Mouse (Mus musculus): ENCODE results near the gene Smyd3. TPM values are rescaled to one million over a fixed set of nuclear protein-coding genes. Genes with fewer than 3 reads are reported as not detected.
A peak's percentile ranks its signal among the peaks of the same experiment; 100 is the strongest.

Smyd3 gene
- total RNA-seq, 2 experiments from 2014 or later, result 4.3 to 5.1 TPM

DNA sequence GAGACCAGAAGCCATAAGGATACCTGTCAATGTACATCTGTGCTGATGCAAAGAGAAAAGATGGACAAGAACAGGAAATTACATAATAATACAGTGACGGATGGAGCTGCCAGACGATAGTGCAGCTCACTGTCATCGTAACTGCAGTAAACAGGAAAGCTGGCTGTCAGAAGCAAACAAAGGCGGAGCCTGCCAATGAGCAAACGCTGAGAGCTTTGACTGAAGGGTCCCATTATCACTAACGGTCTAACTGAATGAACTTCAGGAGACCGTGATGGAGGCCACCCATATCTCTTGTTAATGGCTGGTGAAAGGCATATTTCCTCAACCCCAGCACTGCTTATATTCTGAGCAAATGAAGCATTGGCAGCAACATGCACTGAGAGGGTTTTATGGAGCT, 409.1 kb downstream of the Smyd3 start:
- no peak for DNase-seq
- intact Hi-C loops (cut with DNase I; ENCODE audit: low total_unique reads), result loop anchor here (5.0 kb wide), 1 partner anchor 96 kb away; no protein-coding TSS in a partner anchor

DNA sequence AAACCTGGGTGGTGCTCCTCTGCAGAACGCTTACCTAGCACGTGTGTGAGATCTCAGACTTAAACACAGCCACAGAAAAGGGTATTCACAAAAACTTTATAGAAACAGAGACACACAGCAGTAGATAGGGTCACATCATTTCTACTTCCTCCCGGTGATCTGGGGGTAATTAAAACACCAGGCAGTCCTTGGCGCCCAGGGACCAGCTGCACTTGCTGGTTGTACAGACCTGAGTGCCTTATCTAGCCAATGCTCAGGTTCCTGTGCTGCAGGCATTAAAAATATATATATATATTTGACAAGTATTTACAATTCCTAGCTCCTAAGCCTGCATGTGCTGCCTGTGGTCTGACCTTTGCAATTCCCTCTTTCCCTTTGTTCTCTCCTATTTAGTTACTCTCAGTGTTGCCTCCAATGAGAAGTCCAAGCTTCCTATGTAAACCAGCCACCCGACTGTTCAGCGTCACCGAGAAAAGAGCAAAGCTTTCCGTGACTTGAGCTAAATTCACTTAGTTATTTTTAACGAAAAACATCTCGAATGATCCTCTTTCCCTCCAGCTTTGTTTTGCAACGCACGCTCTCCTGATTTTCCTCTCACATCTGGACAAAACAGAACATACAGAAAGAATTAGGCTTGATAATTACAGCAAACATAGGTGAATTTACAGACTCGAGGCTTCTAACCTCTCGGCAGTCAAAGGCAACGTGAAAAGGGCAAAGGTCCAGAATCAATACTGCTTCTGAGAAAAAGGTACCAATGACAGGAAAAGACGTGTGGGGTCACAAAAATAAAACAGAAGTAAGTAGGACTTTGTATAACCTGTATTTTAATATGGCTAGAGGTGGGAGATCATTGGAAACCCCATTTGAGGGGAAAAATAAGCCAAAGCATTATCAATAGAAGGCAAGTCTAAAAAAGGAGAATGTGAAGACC, 409.8 kb downstream of the Smyd3 start:
- intact Hi-C loops (cut with DNase I; ENCODE audit: low total_unique reads), result loop anchor here (5.0 kb wide), 1 partner anchor 96 kb away; no protein-coding TSS in a partner anchor
- no peak for DNase-seq

DNA sequence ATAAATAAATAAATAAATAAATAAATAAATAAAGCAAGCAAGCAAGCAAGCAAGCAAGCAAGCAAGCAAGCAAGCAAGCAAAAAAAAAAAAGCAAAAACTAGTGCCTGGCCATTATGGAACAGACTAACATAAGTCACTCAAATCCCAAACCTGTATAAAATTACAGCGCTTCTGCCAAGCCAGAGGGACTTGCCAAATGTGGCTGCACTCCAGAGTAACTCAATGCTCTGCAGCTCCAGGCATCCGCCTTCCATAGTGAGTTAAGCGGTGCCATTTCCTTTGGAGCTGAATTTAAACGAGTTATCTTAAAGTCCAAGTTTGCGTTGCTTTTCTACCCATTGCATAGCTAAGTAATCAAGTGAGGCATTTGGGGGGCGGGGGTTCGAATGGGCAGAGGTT, 410.6 kb downstream of the Smyd3 start:
- peak; percentile 61 for DNase-seq
- intact Hi-C loops (cut with DNase I; ENCODE audit: low total_unique reads), result loop anchor here (5.0 kb wide), 1 partner anchor 95 kb away; no protein-coding TSS in a partner anchor

- intact Hi-C loops (cut with DNase I; ENCODE audit: low total_unique reads), result loop anchor here (5.0 kb wide), 1 partner anchor 94 kb away; no protein-coding TSS in a partner anchor
- DNase-seq, result no peak
Measured at GRCm38 (mm10) chr1:179106702-179107145, 411.1 kb downstream of the Smyd3 start.

- no peak for DNase-seq
- intact Hi-C loops (cut with DNase I; ENCODE audit: low total_unique reads), result loop anchor here (5.0 kb wide), 1 partner anchor 94 kb away; no protein-coding TSS in a partner anchor
Measured at GRCm38 (mm10) chr1:179106103-179106701, 411.6 kb downstream of the Smyd3 start.

GRCm38 (mm10) chr1:179104447-179104846, 413.4 kb downstream of the Smyd3 start:
- intact Hi-C loops (cut with DNase I; ENCODE audit: low total_unique reads), result no loop called here
- DNase-seq, result no peak

DNA sequence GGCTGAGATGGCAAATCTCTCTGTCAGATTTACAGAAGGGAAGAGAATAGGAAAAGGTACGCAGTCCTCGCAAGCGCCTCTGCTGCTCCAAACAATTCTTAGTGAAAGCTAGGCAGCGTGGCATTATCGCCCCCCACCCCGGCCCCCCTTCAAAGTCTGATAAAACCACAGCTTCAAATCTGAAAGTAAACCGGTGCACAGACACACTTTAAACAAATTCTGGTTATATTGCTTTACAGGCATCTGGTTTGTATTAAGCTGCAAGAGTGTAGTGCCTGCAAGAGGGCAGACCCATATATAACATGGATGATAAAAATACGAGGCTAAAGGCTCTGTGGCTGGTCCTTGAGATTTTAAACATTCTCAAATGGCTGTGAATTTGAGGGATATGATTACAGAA, 420.8 kb downstream of the Smyd3 start:
- DNase-seq, result no peak
- intact Hi-C loops (cut with DNase I; ENCODE audit: low total_unique reads), result no loop called here

DNA sequence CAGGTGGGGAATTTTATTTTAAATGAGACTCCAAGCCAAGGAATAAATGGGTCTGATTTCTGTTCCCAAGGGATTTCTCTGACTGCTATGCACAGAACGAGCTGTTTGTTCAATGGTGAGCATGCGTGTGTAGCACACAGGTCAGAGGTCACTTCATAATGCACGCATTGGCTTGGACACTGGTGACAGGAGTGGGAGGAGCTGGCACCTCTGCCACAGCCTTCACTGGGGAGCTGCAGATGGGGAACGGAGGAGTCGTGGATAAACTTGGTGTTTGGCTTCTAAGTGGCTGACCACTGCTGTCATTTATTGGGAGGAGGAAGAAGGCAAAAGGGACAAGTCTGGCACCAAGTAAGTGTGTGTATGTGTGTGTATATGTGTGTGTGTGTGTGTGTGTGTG, 421.5 kb downstream of the Smyd3 start:
- intact Hi-C loops (cut with DNase I; ENCODE audit: low total_unique reads), result no loop called here
- no peak for DNase-seq

DNA sequence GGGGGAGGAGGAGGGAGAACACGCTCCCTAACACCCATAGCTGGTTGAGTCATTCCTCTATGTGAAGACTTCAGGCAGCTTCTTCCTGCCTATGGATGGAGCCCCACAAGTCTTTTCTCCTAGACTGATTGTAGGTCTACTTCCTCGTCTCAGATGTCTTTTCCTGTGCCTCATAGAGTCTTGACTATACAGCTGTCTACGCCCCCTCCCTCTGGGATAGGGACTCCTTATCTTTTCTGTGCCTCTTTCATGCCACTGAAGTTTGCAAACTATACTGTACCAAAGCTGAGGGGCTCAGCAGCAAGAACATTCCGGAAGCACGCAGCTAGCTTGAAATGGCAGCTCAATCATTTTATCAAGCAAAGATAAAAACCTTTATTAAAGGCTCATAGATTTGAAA, 428.7 kb downstream of the Smyd3 start:
- DNase-seq, result no peak
- intact Hi-C loops (cut with DNase I; ENCODE audit: low total_unique reads), result no loop called here

DNA sequence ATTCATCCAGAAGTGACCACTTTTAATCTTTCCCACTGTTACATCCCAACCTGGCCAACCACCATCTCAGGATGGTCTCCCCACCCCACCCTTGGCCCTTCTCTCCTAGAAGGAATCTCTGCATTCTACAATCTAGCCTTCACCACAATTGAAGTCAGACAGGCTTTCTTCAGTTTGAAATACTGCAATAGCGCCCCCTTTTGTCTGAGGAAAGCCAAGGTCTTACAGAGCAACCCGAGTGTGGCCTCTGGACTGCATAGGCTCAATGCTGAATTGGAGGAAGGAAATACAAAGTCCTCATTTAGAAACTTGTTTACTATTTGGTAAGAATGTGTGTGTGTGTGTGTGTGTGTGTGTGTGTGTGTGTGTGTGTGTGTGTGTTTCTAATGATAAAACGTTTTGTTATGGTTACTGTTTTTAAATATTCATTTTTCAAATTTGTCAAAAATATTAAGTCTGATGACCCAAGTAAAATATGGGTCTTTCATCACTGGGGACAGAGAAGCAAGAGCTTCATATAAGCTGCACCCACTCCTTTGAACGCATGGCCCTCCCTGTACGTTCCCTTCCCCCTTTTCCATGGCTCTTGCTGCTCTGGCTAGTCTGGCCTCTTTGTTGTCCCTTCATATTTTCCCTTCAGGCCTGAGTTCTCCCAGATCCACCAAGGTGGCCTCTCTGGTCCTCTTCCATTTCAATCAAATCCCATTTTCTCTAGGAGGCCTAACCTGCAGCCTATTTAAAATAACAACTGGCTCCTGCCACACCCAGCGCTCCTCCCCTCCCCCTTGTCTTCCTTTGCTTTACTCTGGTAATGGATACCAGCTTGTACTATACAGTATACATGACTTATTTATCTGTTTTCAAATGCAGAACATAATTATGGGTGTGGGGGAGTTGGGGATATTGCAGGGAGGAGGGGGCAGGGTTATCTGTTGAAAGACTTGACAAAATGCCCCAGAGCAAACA, 430.5 kb downstream of the Smyd3 start:
- intact Hi-C loops (cut with DNase I; ENCODE audit: low total_unique reads), result no loop called here
- DNase-seq, result no peak

DNA sequence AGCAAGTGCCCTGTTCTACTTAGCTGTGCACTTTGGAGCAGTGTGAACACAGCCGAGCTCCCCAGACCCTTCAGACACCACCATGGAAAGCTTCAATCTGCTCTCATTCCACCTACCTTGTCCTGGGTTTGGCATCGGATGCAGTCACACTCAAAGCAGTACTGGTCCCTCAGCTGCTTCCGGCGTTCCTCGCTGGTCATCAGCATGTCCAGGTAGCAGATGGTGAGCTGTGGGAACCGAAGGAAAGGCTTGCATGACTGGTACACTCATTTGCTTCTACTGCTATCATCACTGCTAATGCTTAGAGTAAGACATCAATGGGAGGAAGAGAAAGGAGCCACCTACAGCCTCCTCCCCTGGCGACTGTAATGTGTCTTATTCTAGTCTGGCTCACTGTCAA, 431.6 kb downstream of the Smyd3 start:
- intact Hi-C loops (cut with DNase I; ENCODE audit: low total_unique reads), result no loop called here
- no peak for DNase-seq

GRCm38 (mm10) chr1:179083098-179083497, 434.7 kb downstream of the Smyd3 start:
- no peak for DNase-seq
- intact Hi-C loops (cut with DNase I; ENCODE audit: low total_unique reads), result no loop called here

DNA sequence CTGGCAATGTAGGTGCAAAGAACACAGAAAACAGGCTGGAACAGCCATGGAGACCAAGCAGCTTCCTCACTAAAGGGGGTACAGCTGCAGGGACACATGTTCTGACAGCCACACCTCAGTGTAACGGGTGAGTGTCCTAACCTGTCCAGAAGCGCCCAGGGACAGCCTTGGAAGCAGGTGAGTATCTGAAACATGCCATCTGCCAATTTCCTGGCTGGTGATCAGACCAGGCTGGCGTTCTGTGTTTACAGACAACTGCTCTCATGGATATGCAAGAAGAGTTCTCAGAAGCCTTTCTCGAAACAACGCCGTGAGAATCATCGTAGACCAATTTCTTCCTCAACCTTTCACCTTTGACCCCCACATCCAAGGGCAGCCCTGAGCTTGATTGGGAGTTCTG, 444.0 kb downstream of the Smyd3 start:
- intact Hi-C loops (cut with DNase I; ENCODE audit: low total_unique reads), result no loop called here
- DNase-seq, result no peak

GRCm38 (mm10) chr1:179072935-179073654, 444.7 kb downstream of the Smyd3 start:
- no peak for DNase-seq
- intact Hi-C loops (cut with DNase I; ENCODE audit: low total_unique reads), result no loop called here

GRCm38 (mm10) chr1:179072406-179072805, 445.4 kb downstream of the Smyd3 start:
- no peak for DNase-seq
- intact Hi-C loops (cut with DNase I; ENCODE audit: low total_unique reads), result no loop called here

GRCm38 (mm10) chr1:179068990-179069389, 448.9 kb downstream of the Smyd3 start:
- DNase-seq, result no peak
- intact Hi-C loops (cut with DNase I; ENCODE audit: low total_unique reads), result no loop called here

- DNase-seq, result no peak
- intact Hi-C loops (cut with DNase I; ENCODE audit: low total_unique reads), result no loop called here
Measured at GRCm38 (mm10) chr1:179065294-179065601, 452.6 kb downstream of the Smyd3 start.

DNA sequence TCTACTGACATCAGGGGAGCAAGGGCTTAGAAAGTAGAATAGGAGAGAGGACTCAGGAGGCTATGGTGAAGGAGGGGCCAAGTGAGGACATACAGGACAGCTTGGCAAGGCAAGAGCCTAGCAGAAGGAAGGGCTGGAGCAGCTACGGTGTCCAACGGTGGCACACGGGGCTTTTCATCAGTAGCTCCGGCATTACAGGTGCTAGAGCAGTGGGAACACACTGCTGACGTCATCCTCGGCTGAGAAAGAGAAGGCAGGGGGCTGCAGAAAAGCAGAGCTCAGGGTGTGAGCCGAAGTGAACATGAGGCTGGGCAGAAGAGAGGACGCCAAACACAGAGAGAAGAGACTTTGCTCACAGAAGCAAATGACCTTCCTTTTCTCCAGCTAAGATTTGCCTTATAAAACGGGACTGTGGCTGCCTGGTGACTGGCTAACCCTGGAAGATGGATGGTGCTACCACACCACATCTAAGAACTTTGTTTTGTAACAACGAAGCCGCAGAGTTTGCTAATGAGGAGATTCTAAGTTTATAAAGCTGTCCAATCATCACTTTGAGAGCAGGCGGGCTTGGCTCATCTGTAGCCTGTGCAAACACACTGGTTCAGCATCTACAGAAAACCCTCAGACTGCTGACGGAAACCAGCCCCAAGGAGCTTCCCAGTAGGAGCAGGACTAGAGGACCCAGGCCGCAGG, 453.1 kb downstream of the Smyd3 start:
- intact Hi-C loops (cut with DNase I; ENCODE audit: low total_unique reads), result no loop called here
- DNase-seq, result no peak
